Mouse (Mus musculus): ENCODE data around the gene Kmt2a. TPM values are rescaled to one million over a fixed set of nuclear protein-coding genes. Genes with fewer than 3 reads are reported as not detected.

The Kmt2a gene
- polyA plus RNA-seq, 1 experiment = 7.0 TPM

DNA sequence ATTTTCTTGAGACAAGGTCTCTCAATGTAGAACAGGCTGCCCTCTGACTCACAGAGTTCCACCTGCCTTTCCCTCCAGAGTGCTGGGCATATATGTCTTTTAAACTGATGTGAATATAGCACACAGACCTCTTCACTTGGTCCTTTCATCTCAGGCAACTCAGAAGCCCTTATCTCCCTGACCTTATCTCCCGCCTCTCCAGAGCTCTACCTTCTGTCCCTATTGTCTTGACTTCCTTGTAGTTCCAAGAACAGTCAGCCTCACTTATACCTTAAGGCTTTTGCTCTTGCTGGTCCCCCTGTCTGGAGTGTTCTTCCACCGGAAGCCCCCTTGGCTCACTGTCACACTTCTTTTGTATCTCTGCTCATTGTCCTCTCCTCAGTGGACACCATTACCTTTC is 9.0 kb upstream of the Kmt2a start:
- Histone ChIP-seq H3K27ac (replicated peaks; ENCODE audit: low read depth, low read length) (no peak overlapping the region), H3K4me1 (ENCODE audit: control insufficient read depth, insufficient read depth, insufficient read length, low read length) (no peaks in the 10 kb centered on the region), H3K4me3 (ENCODE audit: insufficient read depth, low read depth, low read length) (no peak overlapping the region)

- Histone ChIP-seq H3K4me3 (ENCODE audit: insufficient read depth, low read depth, low read length) (no peak overlapping the region), H3K4me1 (ENCODE audit: control insufficient read depth, insufficient read depth, insufficient read length, low read length) (no peaks in the 10 kb centered on the region), H3K27ac (replicated peaks; ENCODE audit: low read depth, low read length) (no peak overlapping the region)
Observed at GRCm38 (mm10) chr9:44888114-44888624, 7.1 kb upstream of the Kmt2a start.

DNA sequence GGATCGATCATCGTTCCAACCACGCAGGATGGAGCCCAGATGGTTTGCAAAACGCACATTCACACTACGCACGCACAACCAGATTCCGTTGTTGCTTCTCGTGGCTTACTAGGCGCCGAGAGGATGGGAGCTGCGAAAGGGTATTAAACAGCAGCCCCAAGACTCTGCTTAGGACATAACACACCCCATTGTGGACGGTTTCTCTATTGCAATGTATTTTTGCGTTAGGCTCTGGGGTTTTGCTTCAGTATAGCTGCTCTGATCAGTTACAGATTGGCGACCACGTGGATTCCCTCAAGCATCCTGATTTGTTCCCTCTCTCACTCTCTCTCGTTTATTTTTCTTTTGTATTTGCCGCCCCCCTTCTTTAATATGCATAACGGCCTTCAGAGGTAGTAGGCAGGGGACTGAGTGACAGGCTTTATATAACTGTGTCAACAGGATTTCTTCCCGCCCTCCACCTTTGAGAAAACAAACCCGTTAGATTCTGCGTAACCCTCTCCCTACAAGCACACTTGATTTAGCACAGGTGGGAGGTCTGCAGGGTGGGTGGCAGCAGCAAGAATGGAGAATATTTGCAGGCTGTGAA is 2.0 kb upstream of the Kmt2a start:
- Histone ChIP-seq H3K27ac (replicated peaks; ENCODE audit: low read depth, low read length) (no peak overlapping the region), H3K4me1 (ENCODE audit: control insufficient read depth, insufficient read depth, insufficient read length, low read length) (peaks cover 10% of the 10 kb centered on the region), H3K4me3 (ENCODE audit: insufficient read depth, low read depth, low read length) (peak overlapping the region; percentile 86)

DNA sequence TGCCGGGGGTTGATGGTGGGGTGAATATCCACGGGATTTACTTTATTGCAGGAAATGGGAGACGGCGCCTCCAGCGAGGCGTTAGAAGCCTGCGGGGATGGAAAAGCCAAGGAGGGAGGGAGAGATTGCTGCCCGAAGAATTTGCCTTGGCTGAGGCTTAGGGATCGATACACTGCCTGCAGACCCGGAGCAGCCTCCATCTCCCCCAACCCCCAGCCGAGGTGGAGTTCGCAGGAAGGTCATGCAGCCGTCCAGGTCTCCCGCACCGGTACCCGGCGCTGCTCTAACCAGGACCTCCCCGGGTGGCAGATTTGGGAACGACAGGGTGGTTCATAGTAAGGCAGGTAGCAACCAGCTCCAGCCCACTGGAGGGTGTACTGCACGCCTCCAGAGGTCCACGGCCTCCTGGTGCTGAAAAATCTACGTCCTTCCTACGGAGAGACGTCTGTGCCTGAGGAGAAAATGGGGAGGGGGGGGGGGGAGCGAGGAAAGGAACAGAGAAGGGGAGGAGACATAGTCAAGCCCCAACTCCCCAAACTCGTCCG is 1.4 kb upstream of the Kmt2a start:
- Histone ChIP-seq H3K4me3 (ENCODE audit: insufficient read depth, low read depth, low read length) (peak overlapping the region; percentile 86), H3K4me1 (ENCODE audit: control insufficient read depth, insufficient read depth, insufficient read length, low read length) (peaks cover 10% of the 10 kb centered on the region), H3K27ac (replicated peaks; ENCODE audit: low read depth, low read length) (no peak overlapping the region)

DNA sequence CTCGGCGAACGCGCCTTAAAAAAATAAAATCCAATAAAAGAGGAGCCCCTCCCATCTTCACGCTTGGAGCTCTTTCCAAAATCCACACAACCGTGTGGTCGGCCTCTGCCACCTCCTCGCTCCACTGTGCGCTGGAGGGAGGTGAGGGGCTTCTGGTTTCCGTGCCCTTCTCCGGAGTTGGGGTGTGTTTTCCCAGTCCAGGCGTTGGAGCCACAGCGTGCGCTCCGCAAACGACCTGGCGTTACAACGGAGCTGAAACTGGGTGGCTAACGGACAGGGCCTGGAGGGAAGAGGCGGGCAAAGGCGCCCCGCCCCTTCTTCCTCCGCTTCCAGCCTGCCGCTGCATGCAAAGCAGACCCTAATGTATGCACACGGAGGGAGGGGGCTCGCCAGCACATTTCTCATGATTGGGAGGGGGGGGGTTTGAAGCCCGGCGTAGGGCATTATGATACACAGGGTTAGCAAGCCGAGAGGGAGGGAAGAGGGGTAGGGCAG is 892 bp upstream of the Kmt2a start:
- peaks cover 10% of the 10 kb centered on the region for H3K4me1 ChIP-seq (ENCODE audit: control insufficient read depth, insufficient read depth, insufficient read length, low read length)
- peak overlapping the region; percentile 53 for H3K27ac ChIP-seq (replicated peaks; ENCODE audit: low read depth, low read length)
- peak overlapping the region; percentile 86 for H3K4me3 ChIP-seq (ENCODE audit: insufficient read depth, low read depth, low read length)

DNA sequence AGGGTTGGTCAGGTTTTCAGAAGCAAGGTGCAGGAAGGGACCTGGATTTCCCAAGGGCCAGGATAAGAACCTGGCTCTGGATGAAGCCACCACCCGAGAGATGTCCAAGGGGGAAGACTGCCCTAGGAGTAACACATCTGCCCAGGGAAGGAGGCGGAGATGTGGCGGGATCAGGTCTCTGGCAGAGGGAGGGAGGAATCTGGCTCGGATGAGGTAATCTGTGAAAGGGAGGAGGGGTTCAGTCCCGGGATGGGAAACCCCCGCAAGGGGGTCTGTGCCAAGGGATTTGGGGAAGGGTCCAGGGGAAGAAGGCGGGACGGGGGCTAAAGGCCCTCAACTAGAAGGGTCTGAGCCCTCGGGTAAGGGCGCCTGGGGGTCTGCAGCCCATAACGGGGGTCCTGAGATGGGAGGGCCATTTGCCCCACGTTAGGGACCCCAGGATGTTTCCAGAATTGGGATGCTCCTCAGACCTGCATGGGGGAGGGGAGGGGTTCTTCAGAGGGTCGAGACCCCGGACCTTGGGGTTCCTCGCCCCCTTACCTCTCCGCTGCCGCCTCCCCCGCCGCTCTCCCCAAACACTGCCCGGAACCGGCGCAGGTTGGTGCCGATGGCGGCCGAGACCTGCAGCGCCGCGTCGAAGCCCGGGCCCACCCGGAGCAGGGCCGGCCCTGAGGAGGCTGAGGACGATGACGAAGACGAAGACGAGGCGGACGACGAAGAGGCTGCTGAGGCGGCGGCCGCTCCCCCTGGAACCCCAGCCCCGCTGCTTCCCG is 601 bp downstream of the Kmt2a start:
- Histone ChIP-seq H3K27ac (replicated peaks; ENCODE audit: low read depth, low read length) (peak overlapping the region; percentile 21), H3K4me3 (ENCODE audit: insufficient read depth, low read depth, low read length) (peak overlapping the region; percentile 98), H3K4me1 (ENCODE audit: control insufficient read depth, insufficient read depth, insufficient read length, low read length) (peaks cover 10% of the 10 kb centered on the region)

GRCm38 (mm10) chr9:44879694-44880271 is 1.3 kb downstream of the Kmt2a start:
- Histone ChIP-seq H3K4me1 (ENCODE audit: control insufficient read depth, insufficient read depth, insufficient read length, low read length) (peaks cover 14% of the 10 kb centered on the region), H3K27ac (replicated peaks; ENCODE audit: low read depth, low read length) (no peak overlapping the region), H3K4me3 (ENCODE audit: insufficient read depth, low read depth, low read length) (peak overlapping the region; percentile 98)

DNA sequence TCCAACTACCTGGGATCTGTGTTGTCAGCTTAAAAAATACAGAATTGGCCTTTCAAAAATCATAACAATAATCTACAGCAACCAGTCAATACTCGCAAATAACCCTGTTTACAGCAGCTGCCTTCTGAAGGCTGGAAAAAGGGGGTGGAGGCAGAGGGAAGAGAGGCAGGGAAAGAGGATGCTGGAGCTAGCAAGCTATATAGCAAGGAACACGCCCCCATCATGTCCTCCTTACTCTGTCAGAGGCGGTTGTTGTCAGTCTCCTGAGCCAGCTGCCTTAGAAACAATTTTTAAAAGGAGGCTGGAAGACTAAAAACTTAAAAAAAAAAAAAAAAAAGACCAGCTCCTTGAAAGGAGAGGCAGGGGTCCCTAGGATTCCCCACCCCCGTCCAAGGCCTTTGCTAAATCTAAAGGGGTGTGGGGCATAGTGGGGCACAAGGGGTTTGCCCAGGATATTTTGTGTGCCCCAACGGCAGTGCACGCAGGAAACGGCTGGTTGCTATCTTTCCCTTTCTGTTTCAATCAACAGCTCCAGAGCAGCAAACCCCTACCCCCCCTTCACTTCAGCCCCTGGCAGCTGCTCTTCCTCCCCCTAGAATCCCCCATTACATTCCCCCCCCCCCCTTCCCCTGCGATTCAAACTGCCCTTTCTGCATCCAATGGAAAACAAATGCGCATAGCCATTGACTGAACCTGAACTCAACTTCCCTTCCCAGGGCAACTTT is 2.2 kb downstream of the Kmt2a start:
- Histone ChIP-seq H3K4me1 (ENCODE audit: control insufficient read depth, insufficient read depth, insufficient read length, low read length) (peaks cover 14% of the 10 kb centered on the region), H3K4me3 (ENCODE audit: insufficient read depth, low read depth, low read length) (peak overlapping the region; percentile 98), H3K27ac (replicated peaks; ENCODE audit: low read depth, low read length) (no peak overlapping the region)

DNA sequence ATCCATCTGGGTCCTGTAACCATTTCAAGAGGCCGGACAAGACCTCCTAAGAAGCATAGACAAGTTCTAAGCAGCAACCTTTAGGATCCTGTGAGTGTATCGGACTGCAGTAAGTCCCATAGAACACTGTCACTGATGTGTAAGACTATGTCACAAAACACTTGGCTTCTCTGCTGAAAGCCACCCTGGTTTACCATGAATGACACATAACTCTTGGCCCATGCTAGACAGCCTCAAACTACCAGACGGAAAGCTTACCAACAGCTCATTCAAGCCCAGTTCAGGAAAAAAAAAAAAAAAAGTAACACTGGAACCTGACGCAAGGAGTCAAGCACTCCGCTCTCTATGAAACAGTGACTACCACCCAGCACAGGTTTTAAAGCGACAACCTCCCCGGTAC is 3.4 kb downstream of the Kmt2a start:
- Histone ChIP-seq H3K4me3 (ENCODE audit: insufficient read depth, low read depth, low read length) (no peak overlapping the region), H3K27ac (replicated peaks; ENCODE audit: low read depth, low read length) (no peak overlapping the region), H3K4me1 (ENCODE audit: control insufficient read depth, insufficient read depth, insufficient read length, low read length) (peaks cover 14% of the 10 kb centered on the region)

- Histone ChIP-seq H3K27ac (replicated peaks; ENCODE audit: low read depth, low read length) (no peak overlapping the region), H3K4me1 (ENCODE audit: control insufficient read depth, insufficient read depth, insufficient read length, low read length) (peaks cover 14% of the 10 kb centered on the region), H3K4me3 (ENCODE audit: insufficient read depth, low read depth, low read length) (no peak overlapping the region)
Observed at GRCm38 (mm10) chr9:44875476-44875875, 5.6 kb downstream of the Kmt2a start.

DNA sequence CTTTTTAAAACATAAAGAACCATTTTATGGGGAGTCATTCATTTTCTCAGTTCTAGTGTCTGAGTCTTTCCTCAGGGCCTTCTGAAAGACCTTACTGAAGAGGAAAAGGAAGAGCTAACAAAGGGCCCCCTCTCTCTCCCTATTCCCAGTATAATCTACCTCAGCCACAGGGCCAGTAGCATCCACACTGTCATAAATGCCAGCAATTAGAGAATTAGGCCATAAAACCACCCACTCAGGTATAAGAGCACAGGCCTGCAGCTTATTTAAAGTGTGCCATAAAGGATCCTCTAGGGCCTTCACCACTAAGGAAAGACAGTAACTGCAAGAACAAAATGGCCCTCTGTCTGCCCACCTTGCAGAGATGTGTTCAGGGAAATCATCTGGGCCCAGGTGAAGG is 6.9 kb downstream of the Kmt2a start:
- no peak overlapping the region for H3K27ac ChIP-seq (replicated peaks; ENCODE audit: low read depth, low read length)

GRCm38 (mm10) chr9:44873665-44874064 is 7.4 kb downstream of the Kmt2a start:
- Histone ChIP-seq H3K4me1 (ENCODE audit: control insufficient read depth, insufficient read depth, insufficient read length, low read length) (peaks cover 6% of the 10 kb centered on the region), H3K4me3 (ENCODE audit: insufficient read depth, low read depth, low read length) (no peak overlapping the region), H3K27ac (replicated peaks; ENCODE audit: low read depth, low read length) (no peak overlapping the region)

More for the DNA sequence above, 6.9 kb downstream of the Kmt2a start:
- Histone ChIP-seq H3K4me1 (ENCODE audit: control insufficient read depth, insufficient read depth, insufficient read length, low read length) (peaks cover 6% of the 10 kb centered on the region), H3K4me3 (ENCODE audit: insufficient read depth, low read depth, low read length) (no peak overlapping the region)

DNA sequence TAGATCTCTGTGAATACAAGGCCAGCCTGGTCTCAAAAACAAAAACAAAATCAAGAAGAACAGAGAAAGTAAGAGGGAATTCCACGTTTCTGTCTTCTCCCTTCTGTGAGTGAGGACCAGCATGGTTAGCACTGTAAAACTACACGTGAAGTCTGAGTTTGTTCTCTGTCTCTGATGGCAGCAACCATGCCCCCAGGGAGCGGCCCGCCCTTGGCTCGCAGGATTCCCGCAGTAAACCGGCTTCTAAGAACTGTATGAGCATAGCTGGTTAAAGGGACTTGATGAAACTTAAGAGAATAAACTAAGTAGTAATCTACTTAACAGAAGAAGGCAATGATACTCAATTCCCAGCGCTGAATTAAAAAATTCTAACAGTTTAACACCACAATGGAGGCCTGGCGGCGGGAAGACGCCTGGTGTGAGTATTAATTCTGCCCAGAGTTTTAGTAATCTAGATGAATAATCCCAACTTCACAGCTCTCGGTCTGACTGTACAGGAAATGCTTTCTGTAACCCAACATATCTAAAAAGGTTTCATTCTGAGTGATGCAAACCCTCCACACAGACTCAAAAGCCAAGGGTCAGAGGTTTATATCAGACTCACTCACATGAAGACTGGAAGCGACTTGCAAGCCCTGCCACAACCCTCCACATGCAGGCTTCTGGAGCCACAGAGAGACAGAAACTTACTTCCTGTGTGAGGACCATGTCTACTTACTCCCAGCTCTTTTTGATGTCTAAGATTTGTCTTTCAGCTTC is 12.6 kb downstream of the Kmt2a start:
- Histone ChIP-seq H3K4me3 (ENCODE audit: insufficient read depth, low read depth, low read length) (no peak overlapping the region), H3K27ac (replicated peaks; ENCODE audit: low read depth, low read length) (no peak overlapping the region), H3K4me1 (ENCODE audit: control insufficient read depth, insufficient read depth, insufficient read length, low read length) (peaks cover 4% of the 10 kb centered on the region)

DNA sequence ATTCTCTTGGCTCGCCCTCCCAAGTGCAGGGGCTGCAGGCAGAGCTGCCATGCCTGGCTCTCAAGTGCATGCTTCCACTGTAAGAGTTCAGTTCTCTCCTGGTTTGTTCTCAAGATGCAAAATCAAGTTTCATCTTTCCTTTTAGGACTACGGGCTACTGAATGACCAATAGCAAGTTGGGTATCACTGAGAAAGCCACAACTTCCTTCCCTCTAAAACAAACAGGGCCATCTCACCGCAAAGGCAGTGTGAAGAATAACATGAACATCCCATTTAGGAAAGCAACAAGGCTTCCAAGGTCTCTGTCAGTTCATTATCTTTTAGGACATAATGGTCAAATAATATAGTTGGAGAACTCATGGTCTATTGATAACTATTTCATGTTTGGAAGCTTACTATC is 13.4 kb downstream of the Kmt2a start:
- H3K4me1 ChIP-seq (ENCODE audit: control insufficient read depth, insufficient read depth, insufficient read length, low read length) = peaks cover 8% of the 10 kb centered on the region
- H3K4me3 ChIP-seq (ENCODE audit: insufficient read depth, low read depth, low read length) = no peak overlapping the region
- H3K27ac ChIP-seq (replicated peaks; ENCODE audit: low read depth, low read length) = no peak overlapping the region

Data from brown adipose tissue, adult 24 weeks (tissue).